Mouse (Mus musculus): ENCODE results near the gene Rsph1. TPM values are rescaled to one million over a fixed set of nuclear protein-coding genes. Genes with fewer than 3 reads are reported as not detected.

The Rsph1 gene
- total RNA-seq (2021): 1 to 10 TPM; 5.5 TPM
- long read RNA-seq, experiment 1, transcript Rsph1-201 (9 exons, 1,191 nt): major isoform, 8 of 12 reads
- long read RNA-seq, experiment 1, partial matches to known transcripts: 1 of 12 reads
- long read RNA-seq, experiment 1, other reads (novel, unspliced or antisense): 2 of 12 reads
- long read RNA-seq, experiment 2, transcript Rsph1-201 (9 exons, 1,191 nt): major isoform, 5 of 12 reads
- long read RNA-seq, experiment 2, partial matches to known transcripts: 3 of 12 reads
- long read RNA-seq, experiment 2, other reads (novel, unspliced or antisense): 3 of 12 reads

DNA sequence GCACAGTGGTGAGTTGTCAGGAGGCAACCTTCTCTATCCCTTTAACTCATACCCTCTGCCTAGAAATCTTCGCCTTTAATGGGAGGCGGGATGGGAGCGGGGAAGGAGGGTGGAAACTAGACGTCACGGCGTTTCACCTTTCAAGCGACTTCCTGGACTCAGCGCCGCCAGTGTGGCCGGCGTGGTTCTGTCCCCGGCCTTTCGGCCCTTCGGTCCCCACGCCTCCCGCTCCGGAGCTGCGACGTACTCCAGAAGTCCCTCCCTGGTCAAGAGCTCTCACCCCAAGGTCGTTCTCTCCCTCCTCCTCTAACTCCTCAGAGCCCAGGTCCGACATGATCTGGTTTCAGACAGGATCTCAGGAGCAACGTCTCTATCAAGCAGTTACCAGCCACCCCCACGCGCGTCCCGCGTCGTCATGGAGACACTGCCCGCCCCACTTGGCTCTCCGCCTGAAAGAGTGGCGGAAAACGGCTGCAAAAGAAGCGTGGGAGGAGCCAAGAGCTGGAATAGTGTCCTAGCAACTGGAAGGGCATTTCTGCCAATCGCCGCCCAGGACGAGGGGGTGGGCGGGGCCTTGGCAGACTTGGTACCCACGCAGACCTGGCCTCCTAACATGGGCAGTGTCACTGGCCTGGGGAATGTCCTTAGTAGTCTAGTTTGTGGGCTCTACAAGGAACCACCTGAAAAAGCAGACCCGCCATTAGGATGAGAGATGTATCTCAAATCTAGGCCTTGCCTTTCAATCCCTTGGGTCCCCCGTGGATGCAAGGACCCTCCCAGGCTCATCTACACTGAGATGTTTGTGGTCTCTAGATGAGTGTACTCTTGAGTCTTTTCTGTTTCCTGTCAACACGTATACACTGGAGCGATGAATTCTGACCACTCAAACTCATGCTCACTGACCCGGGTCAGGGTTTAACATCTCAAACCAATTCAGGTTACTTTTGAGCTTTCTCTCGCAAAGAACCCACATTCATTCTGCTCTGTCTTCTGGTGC, at the start of gene Rsph1:
TSS of gene Rsph1 (minus strand) at position 462 of the 997 bp plus-strand sequence.
- peak; percentile 100 for DNase-seq (ENCODE audit: low spot score in 2 of 2)

DNA sequence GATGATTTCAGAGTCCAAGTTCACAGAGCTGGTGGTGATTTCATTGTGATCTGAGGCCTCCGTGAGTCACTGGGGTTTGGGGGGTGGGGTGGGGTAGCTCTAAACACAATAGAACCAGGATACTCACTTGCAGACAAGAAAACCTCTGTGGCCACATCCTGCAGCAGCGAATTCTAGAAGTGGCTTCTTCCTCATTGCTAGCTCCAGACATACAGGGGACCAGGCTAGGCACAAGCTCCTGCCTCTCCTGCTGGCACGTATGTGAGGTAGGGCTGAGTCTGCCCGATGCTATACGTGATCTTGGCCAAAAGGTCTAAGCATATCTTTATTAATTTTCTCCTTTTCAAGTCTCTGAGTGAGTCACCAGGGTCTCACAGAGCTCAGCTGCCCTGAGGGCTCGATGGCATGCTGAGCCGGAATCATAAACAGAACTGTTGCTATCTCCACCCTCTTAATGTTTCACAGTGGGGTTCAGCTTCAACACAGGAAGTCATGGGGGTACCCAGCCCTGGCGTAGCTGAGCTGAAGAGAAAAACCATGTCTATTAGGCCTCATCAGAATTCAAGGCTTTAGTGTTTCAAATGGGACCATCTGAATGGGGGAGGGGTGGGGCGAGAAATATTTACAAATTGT, 49.2 kb upstream of the Rsph1 start:
- DNase-seq (ENCODE audit: low spot score in 2 of 2): no peak

DNA sequence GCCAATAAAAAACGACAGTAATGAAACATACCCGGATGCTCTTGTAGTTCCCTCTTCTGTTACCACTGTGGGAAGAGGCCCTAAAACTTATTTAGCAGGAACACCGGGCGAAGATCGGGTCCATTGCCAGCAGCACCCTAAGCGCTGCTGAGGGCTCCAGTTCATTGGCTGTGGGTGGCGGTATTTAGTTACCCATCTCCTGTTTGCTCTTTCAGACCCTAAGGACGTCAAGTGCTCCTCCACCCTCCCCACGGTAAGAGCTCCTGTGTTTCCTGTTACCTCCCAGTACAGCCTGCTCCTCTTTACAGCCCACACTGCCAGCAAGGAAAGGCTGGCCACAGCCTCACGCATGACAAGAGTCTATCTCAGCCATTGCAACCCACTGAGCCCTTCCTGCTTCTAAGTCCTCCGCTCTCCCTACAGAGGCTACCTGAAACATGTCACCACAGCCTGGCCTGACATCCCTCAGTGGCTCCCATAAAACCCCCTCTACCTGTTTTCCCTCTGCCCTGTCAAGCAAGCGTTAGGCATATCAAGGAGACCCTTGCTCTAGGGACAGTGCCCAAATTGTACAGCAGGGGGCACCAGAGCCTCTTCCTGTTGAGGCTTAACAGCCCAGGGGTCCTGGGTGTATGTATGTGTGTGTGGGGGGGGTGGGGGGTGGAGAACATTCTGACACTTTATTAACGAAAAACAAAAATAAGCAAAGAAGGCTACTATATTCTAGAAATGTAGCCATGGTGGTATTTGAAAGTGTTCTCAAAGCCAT, 48.5 kb upstream of the Rsph1 start:
- DNase-seq (ENCODE audit: low spot score in 2 of 2): no peak

DNA sequence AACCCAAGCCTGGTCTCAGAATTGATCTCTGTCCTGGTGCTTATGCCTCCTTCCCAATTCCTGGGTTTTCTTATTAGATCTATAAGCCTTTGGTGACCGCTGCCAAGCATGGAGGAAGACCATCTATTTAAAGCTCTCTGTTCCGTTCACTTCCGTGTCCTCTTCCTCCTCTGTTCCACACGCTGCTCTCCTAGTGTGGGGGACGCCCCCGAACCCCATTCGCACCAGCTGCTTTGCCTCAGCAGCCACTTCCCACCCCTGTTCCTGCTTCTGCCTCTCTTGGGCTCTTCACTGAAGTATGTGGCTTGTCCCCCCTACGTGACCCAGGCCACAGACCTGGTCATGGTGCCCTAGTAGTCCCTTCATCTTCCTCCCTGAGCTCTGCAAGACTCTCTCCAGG, 47.0 kb upstream of the Rsph1 start:
- DNase-seq (ENCODE audit: low spot score in 2 of 2): no peak

DNA sequence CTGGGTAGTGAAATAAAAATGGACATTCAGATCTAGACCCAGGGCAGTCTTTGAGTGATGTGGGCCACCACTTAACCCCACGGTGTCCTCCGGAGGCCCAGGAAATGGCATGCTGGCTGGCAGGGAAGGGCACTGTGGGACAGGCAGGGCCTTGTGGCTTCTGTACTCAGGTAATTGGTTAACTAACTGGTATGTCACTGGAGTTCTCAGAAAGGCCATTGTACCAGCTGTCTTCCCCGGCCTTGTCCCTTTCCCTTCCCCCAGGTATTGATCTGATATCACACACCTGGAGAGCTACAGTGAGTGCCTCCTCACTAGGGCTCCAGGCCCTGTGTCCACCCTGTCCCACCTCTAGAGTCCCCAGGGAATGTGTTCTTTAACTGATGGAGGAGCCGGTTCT, 46.2 kb upstream of the Rsph1 start:
- no peak for DNase-seq (ENCODE audit: low spot score in 2 of 2)

DNA sequence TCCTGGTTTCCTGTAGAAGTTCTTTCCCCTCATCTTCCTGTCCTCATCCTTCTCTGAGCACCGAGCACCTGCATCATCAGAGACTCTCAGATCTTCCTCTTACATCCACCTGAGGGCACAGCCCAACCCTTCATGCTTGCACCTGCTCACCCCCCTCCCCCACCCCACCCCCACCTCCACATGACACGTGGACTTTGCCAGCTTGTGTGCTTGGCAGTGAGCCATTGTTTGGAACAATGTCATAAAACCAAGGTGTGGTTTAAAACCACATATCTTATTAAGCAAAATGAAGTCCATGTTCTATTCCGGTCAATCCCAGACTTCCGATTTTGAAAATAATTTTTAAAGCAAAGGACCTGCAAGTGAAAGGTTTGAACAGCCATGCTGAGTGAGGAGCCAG, 45.3 kb upstream of the Rsph1 start:
- DNase-seq (ENCODE audit: low spot score in 2 of 2): no peak

DNA sequence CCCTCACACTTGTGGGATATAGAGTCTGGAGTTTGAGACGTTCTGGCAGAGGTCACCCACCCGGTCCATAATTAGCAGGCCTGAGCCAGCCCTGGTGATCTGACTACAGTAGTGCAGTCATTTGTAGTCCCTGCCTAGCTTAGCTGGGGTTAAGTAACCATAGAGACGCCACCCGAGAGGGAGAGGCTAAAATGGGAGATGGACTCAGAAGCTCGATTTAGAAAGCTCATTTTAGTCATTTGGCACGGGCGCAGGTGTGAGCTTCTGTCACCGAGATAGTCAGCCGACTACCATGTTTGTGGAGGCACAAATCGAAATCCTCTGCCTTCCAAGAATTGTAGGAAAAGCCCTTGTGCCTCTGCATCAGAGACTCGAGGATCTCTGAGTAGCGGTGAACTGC, 44.2 kb upstream of the Rsph1 start:
- no peak for DNase-seq (ENCODE audit: low spot score in 2 of 2)

DNA sequence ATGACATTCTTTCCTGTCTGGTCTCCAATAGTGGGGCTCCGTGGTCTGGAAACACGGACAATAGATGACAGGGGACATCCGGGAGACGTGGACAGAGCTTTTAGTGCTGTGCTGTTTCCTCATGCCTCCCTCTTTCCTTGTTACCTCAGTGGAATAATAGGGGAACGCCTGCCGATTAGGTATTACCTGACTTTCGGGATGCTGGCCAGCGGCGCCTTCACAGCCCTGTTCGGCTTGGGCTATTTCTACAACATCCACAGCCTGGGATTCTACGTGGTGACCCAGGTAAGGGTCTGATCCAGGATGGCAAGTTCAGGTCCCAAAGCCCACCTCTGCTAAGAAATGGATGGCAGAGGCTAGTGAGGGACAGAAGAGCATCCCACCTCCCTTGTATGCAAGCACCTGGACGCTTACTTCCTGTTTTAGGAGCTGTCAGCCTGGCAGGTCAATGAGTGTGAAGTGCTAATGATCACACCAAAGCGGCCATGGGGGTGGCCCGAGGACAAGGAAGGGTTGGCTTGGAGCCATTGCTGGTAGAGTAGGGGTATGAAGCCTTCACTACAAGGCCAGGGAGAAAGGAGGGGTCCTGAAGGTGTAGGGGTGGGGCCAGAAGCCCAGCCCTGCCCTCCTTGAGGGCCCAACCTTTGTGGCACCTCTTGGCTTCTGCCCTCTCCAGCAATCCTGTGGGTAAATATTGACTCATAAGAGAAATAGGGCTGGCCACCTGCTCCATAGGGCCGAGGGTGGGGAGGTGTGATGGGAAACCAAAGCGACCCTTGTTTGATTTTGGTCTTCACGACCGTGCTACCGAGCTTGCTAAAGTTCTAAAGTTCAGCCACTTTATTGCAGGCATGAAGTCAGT, 42.0 kb upstream of the Rsph1 start:
- DNase-seq (ENCODE audit: low spot score in 2 of 2): no peak

DNA sequence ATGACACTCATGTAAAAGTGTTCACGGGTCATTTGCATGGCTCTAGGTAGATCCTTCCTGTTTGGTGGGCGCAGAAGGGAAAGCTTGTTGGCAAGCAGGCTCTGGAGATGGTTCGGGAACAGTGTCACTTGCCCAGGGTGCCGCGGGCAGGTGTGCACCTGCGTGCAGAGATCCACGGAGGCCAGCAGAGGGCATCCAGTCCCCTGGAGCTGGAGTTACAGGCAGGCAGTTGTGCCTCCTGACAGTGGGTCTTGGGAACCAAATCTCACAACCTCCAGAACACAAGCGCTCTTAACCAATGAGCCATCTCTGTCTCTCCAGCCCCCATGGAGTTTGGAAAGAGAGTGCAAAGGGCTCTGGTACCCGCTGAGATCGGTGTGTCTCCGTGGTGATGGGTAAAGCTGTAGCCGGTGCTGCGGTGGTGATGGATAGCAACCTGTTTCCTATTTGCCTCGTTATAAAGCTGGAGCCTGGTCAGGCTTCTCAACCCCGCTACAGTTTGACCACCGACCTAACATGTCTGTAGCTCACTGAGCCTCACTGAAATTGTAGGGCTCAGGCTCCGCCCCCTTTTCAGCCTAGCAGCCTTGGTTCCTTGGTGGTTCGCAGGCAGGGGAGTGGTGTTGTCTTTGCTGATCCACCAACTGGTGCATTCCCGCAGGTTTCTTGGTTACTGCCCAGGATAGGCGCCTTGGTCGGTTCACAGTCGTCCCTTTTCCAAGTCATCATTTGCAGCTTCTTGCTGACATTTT, 40.5 kb upstream of the Rsph1 start:
- no peak for DNase-seq (ENCODE audit: low spot score in 2 of 2)

DNA sequence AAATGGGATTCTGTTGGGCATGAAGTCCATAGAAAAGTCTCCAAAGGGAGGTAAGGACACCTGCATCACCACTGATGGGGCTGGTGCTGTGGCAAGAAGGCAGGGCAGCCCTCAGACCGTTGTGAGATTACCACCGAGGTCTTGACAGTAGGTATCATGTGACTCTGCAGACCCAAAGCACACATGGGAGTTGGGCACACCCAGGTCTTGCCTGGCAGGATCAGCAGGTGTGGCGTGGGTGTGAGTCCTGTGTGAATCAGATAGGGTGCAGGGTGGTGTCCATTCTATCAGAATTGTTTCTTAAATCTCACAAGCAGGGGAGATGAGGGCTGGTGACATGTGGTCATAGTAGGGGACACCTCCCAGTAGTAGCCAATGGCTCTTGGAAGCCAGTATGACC, 39.8 kb upstream of the Rsph1 start:
- DNase-seq (ENCODE audit: low spot score in 2 of 2): no peak

DNA sequence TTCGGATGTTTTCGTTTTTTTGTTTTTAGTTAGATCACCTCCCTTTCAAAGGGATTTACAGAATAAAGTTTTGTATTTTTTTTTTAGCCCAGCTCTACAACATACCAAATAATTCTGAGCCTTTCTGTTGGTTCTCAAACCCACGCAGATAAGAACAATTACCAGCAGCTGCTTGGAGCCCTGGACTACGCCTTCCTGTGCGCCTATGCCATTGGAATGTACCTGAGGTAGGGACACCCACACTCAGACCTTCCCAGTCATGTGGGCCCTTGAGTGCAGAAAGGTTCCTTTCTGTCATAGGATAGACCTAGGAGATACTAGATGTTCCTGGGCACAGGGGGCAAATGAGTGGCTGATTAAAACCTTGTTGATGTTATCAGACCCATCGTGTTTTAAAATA, 38.8 kb upstream of the Rsph1 start:
- no peak for DNase-seq (ENCODE audit: low spot score in 2 of 2)

DNA sequence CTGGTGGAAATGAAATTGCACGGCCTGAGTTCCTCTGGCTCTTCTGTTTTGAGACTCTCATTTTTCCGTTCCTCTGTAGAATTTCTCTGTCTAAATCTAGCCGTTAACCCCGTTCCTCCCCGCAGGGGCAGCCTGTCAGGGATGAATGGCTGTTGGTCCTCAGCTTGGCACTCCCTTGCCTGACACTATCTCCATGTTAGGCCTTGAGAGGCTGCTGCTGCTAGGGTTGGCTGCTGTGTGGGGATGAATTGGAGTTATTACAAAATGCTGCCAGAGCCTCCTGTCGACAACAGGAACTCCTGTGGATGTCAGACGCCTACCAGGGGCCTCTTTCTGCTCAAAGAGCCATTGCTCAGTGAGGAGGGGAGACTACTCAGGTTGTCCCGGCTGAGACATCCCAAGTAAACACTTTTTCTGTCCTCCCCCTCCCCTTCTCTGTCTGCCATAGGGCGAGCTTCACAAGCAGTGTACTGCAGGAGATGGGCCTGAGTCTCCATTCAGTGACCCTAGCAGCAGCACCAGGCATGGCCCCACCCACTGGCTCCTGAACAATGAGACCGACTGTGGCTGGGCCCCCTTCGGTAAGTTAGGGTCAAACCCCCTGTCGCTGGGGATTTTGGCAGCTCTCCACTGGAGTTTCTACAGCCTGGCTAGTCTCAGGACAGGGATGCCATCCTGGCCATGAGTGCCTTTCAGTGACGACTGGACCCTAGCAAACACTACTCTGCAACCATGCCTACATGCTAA, 38.0 kb upstream of the Rsph1 start:
- no peak for DNase-seq (ENCODE audit: low spot score in 2 of 2)

DNA sequence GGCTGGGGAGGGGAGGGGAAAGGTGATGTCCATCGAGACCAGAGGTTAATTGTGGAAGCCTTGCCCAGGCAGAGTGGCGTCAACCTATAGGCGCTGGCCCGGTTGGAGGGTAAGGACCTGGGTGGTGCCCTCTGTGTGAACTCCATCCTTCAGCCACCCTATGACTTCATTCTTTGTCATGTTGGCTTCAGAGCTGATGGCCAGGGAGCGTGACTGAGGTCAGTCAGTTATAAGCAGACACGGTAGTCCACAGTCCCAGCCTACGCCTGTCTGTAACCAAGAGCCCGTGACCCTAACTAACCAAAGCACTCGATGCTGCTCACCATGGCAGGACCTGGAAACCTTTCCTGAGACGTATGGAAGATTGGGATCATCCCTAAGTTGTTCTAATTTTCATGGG, 35.5 kb upstream of the Rsph1 start:
- DNase-seq (ENCODE audit: low spot score in 2 of 2): no peak

DNA sequence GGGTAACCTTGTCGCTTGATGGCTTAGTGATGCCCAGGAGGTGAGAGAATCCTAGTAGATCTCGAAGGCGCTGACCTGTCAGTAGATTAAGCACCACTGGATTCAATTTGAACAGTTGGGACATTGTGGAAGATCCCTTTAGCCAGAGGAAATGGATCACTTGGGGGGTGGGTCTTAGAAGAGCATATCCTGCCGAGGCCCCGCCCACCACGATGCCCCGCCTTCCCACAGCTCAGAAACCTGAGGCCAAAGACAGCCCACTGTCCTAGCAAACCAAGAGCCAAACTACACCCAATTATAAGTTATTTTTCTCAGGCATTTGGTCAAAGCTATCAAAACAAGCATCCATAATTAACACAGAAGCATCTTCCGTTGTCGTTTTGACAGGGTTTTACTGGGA, 33.9 kb upstream of the Rsph1 start:
- no peak for DNase-seq (ENCODE audit: low spot score in 2 of 2)

DNA sequence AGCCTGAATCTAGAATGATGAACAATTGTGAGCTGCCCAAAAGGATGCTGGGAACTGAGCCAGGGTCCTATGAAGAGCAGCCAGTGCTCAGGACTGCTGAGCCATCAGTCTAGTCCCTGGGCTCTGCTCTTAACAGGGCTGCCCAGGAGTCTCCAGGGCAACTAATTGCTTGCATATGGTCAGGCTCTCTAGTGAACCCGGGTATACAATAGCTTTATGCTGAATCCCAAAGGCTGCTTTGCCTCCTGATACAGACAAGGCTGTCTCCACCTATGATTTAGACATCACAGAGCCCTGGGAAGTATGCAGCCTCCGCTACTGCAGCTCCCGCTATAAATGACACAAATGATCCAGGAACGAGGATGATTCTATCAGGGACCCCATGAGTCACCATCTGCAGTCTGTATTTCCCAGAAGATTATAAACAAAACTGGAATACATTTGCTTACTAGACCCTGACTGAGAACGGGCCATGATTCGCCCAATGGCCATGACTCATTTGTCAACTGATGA, 32.2 kb upstream of the Rsph1 start:
- DNase-seq (ENCODE audit: low spot score in 2 of 2): no peak

DNA sequence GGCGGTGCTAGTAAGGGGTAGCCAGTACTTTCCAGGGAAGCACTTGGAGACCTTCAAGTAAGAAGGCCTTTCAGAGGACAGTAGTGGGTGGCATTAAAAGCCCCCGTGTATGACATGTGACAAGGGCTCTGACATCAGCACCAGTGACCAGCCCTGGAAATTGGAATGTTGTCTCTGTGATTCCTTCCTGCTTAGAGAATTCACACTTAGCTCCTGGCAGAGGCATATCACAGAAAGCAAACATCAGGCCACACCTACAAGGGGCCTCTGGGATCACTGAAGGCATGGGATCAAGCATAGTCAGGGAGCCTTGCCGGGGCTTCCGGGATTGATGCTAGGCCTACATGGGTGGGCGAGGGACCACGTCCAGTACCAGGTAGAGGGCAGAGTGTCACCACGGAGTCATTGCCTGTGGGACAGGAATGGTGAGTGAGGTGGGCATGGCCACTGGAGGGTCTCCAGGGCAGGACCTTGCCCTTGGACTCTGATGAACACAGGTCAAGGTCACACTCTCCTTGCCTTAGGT, 31.2 kb upstream of the Rsph1 start:
- no peak for DNase-seq (ENCODE audit: low spot score in 2 of 2)

DNA sequence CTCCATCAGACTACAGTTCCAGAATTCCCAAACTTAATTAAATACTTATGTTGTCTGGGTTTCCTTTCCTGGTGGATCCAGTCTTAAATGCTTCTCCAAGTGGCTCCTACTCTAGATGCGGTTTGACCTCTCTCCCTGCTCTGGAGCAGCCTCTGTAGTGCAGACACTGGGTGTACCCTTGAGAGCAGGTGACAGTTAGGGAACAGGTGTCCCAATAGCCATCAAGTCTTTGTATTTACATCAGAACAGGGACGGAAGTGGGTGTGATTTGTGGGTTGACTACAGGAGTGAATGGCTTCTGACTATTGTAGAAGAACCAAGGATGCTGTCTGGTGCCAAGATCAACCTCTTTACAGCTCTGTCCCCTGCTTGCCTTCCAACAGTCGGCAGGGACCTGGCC, 30.6 kb upstream of the Rsph1 start:
- no peak for DNase-seq (ENCODE audit: low spot score in 2 of 2)

DNA sequence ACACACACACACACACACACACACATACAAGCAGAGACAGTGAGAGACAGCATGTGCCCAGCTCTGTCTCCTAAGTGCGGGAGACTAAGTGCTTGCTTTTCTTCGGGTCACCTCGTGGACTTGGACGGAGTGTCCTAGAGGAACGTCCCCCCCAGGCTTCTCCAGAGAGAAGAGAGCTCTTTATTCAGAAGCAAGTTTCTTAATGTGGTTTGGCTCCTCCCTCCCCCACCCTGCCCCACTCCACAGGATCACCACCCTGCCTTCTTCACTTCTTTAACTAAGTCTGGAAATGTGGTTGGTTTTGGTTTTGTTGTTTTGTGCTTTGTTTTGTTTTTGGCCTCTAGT, 28.6 kb upstream of the Rsph1 start:
- no peak for DNase-seq (ENCODE audit: low spot score in 2 of 2)

Measured in adrenal gland, postnatal 4 days (tissue).